Mouse (Mus musculus) adrenal gland, adult 2 months (tissue): ENCODE measurements at regions not wholly inside any gene's neighbourhood (a gene's known extent, or its start where the extent isn't known, plus 50 kb on each side); places are given as distances from the start of the nearest gene placed in this dataset.

Experiments
- DNase-seq: peaks from one replicate; pipeline ENCODE4 v3.0.0; 2021

- no peak for DNase-seq
Observed at GRCm38 (mm10) chr8:118028061-118028850, 226.5 kb upstream of the Mphosph6 start.

DNA sequence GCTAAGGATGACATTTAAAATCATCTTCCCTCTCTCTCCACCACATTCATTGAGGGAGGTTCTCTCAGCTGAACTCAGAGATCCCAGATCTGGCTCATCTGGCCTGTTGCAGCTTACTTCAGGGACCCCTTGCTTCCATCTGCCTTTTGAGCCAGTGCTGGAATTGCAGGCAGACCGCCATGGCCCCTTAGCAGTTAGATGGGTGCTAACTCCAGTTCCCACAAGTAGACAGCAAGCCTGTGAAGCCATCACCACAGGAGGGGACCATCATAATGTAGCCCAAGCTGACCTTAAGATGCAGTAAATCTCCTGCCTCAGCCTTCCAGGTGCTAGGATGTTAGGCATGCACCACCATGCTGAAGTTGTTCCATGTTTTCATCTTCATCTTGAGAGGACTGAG lies 221.7 kb upstream of the Mphosph6 start:
- DNase-seq, result no peak

GRCm38 (mm10) chr8:118021978-118022377 lies 220.2 kb upstream of the Mphosph6 start:
- no peak for DNase-seq

- DNase-seq, result no peak
Observed at GRCm38 (mm10) chr8:118017261-118017660, 215.5 kb upstream of the Mphosph6 start.

GRCm38 (mm10) chr8:118005186-118005585 lies 203.4 kb upstream of the Mphosph6 start:
- DNase-seq, result no peak

GRCm38 (mm10) chr8:118004391-118004851 lies 202.7 kb upstream of the Mphosph6 start:
- no peak for DNase-seq

- no peak for DNase-seq
Observed at GRCm38 (mm10) chr8:118001138-118001537, 199.4 kb upstream of the Mphosph6 start.

- DNase-seq, result no peak
Observed at GRCm38 (mm10) chr8:117991826-117992225, 190.1 kb upstream of the Mphosph6 start.

GRCm38 (mm10) chr8:117988781-117989180 lies 187.0 kb upstream of the Mphosph6 start:
- no peak for DNase-seq

- DNase-seq, result no peak
Observed at GRCm38 (mm10) chr8:117968306-117968705, 166.6 kb upstream of the Mphosph6 start.

GRCm38 (mm10) chr8:117966556-117966955 lies 164.8 kb upstream of the Mphosph6 start:
- no peak for DNase-seq

GRCm38 (mm10) chr8:117963426-117963825 lies 161.7 kb upstream of the Mphosph6 start:
- no peak for DNase-seq

GRCm38 (mm10) chr8:117962666-117963065 lies 160.9 kb upstream of the Mphosph6 start:
- DNase-seq, result no peak

DNA sequence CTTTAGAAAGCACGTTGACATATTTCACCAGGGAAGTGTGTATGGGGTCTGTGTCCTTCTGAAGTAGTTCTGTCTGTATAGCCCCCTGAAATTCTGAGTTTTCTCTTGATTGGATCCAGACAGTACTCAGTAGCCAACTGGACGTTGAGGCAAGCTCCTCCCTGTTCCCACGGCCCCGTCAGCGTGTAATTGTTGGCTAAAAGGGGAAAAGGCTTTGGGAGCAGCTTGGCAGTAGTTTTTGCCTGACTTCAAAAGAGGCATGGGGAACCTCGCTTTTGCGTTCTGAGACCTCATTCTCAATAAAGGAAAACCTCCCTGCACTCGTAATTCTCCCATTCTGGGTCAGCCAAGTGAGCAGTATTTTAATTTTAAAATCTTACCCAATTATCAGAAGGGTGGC lies 157.8 kb upstream of the Mphosph6 start:
- no peak for DNase-seq

GRCm38 (mm10) chr8:117958914-117959313 lies 157.2 kb upstream of the Mphosph6 start:
- no peak for DNase-seq

- DNase-seq, result no peak
Observed at GRCm38 (mm10) chr8:117951656-117952055, 149.9 kb upstream of the Mphosph6 start.

GRCm38 (mm10) chr8:117946540-117946939 lies 144.8 kb upstream of the Mphosph6 start:
- DNase-seq, result no peak

DNA sequence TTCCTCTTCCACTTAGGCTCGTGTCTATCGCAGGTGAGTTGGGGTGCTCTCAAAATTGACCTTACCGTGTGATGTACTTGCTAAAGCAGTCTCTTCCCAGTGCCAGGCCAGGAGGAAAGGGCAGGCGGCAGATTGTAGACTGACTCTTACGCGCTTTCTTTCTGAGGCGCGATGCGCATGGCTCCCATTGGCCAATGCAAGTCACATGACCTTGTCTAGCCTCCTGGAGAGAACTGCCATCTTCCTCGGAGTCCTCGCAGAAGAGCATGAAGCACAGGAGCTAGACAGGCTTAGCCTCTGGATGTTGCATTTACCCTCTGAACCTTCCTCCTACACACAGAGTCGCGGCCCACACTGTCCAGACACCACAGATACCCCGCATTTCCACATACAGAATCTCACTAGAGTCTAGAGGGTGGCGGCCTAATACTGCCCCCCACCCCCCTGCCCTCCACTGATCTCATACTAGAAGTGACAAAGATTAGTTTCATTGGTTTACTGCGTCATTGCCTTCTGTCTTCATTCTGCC lies 132.9 kb upstream of the Mphosph6 start:
- DNase-seq, result no peak

GRCm38 (mm10) chr8:117930687-117931086 lies 128.9 kb upstream of the Mphosph6 start:
- peak; percentile 31 for DNase-seq

DNA sequence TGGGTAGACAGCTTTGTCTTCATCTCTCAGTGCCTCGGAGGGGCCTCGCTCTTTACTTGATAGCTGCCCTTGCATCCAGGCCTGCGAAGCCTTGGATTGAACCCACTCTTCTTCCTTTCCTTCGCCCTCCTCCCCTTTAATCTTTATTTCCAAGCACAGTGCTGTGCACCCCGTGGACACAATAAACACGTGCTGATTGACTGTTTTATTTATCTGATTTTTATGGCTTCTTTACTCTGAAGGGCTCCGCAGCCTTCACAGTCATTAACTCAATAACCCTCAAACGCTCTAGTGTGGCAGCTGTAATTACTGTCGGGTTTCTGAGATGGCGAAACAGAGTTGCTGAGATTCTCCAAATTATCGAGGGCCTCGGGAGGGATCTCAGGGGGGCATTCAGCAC lies 127.9 kb upstream of the Mphosph6 start:
- no peak for DNase-seq

- no peak for DNase-seq
Observed at GRCm38 (mm10) chr8:117923296-117923695, 121.6 kb upstream of the Mphosph6 start.

DNA sequence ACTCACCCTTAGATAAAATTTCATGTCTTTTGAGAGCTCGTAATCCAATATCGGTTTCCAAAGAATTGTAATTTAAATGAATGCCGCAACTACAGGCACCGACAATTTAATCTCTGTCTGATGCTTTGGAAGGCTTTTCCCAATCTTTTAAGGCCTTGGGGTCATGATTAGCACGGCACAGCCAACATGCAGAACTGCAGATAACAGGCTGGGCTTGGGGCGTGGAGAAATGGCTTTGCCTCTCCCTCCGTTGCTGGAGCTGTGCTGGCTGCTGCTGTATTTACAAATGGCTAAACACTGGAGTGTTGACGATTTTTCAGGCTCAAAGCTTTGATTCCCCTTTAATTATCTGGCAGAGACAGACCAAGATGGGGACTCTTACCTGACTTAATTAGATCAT lies 101.3 kb upstream of the Mphosph6 start:
- DNase-seq, result no peak

- DNase-seq, result no peak
Observed at GRCm38 (mm10) chr8:117899892-117900291, 98.1 kb upstream of the Mphosph6 start.

DNA sequence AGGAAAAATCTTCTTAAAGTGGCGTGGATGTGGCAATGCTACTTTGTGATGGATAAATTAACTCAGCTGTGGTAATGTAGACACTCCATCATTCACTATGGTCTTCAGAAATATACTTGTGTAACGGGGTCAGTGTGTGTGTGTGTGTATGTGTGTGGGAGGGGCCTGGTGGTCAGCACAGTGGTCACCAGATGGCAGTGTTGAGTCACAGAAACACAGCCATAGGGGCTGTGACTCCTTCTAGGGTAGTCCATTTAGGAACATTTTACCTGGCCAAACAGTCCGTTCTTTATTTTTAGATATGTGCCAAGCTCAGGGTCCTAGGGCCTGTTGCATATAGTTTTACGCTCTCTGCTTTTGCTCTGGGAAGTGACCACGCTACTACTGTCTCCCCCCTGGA lies 96.3 kb upstream of the Mphosph6 start:
- DNase-seq, result peak; percentile 21
